Mouse (Mus musculus): ENCODE results near the gene Fxyd2.
A peak's percentile ranks its signal among the peaks of the same experiment; 100 is the strongest.

Fxyd2 gene

GRCm38 (mm10) chr9:45395218-45395617, 4.3 kb upstream of the Fxyd2 start:
- no peak for DNase-seq

DNA sequence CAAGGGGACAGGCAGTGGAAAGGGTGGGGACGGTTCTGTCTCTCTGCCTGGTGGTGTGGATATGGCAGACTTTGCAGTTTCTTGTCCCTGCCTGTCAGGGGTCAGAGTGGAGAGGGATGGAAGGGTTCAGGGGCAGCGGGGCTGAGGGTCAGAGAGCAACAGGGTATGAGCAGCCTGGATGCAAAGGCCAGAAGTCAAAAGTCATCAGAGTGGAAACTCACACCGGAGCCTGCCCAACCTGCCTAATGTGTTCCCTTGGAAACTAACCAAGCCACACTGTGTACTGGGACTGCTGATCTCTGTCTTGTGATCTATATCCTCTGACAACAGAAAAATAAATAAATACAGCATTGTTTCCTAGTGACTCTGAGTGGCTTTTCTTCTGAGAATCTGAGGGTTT, 3.7 kb upstream of the Fxyd2 start:
- DNase-seq: no peak

GRCm38 (mm10) chr9:45398336-45398735, 1.1 kb upstream of the Fxyd2 start:
- peak; percentile 76 to 79 for DNase-seq

- no peak for DNase-seq
Measured at GRCm38 (mm10) chr9:45401851-45402250, 2.4 kb downstream of the Fxyd2 start.

DNA sequence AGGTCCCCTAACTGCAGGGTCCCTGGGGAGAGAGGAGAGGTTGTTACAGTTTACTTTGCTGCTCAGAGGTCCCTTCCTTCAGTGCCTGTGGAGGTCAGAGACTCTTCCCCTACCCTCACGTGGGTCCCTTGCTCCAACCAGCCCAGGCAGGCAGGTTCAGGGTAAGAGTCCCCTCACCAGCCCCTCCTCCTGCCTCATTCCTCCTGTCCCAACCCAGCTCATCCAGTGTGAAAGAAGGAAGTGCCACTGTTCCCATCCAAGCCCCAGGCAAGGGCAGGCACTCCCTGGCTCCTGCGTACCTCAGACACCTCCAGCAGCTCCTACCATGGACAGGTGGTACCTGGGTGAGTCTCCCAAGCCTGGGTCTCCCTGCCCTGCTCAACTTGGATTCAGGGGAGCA, 3.5 kb downstream of the Fxyd2 start:
- DNase-seq: no peak

DNA sequence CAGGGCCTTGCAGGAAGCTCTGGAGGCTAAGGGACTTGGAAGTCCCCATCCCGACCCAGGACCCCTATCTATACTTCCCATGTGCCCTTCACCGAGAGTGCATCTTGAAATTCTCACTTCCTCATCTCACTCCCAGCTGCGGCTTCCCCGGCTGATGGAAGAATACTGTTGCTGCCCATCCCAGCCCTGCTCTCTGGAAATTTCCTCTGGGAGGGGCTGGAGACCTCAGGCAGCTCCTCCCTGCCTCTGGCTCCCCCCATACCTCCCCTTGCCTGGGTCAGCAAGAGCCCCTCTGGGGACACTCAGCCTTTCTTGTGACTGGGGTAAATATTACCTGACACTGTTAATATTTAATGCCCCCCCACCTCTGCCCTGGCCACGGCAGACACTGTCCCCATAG, 6.2 kb downstream of the Fxyd2 start:
- no peak for DNase-seq

- no peak for DNase-seq
Measured at GRCm38 (mm10) chr9:45406808-45407207, 7.3 kb downstream of the Fxyd2 start.

GRCm38 (mm10) chr9:45407706-45408675, 8.5 kb downstream of the Fxyd2 start:
- peak; percentile 84 to 88 for DNase-seq

DNA sequence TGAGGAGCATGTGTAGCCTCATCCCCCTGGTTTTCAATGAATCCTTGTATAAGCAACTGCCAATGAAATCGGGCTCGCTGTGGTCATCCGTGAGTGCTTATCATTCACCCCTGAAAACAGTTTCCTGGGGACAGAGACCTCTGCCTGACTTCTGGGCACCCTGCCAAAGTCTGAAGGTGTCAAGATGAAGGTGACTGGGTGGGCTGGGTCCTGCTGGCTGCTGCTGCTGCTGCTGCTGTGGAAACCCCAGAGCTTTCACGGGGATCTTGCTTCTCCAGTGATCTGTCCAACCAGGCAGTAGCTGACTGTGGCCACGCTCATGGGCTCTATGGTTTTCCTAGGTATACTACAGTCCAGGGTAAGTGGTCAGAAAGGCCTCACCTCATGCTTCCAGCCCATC, 10.7 kb downstream of the Fxyd2 start:
- DNase-seq: no peak

GRCm38 (mm10) chr9:45410614-45411013, 11.1 kb downstream of the Fxyd2 start:
- no peak for DNase-seq

- no peak for DNase-seq
Measured at GRCm38 (mm10) chr9:45411111-45411510, 11.6 kb downstream of the Fxyd2 start.

- peak; percentile 48 to 70 for DNase-seq
Measured at GRCm38 (mm10) chr9:45411803-45412202, 12.3 kb downstream of the Fxyd2 start.

DNA sequence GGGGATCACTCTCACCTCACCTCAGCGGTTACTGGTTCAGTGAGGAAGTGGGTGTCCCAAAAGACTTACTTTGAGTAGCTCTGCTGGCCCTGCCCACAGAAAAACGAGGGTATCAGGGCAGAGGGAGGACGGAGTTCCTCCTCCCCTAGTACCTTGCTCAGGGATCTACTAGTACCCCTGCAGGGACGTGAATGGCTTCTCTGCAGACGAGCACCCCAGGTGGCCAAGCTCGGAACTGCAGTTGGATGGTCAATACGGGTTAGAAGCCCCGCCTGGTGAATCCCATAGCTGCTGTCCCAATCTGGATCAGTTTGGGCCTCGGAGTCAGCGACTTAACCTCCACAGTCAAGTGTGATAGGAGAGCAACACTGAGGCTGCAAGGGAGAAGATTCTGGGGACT, 12.8 kb downstream of the Fxyd2 start:
- peak; percentile 92 to 94 for DNase-seq

DNA sequence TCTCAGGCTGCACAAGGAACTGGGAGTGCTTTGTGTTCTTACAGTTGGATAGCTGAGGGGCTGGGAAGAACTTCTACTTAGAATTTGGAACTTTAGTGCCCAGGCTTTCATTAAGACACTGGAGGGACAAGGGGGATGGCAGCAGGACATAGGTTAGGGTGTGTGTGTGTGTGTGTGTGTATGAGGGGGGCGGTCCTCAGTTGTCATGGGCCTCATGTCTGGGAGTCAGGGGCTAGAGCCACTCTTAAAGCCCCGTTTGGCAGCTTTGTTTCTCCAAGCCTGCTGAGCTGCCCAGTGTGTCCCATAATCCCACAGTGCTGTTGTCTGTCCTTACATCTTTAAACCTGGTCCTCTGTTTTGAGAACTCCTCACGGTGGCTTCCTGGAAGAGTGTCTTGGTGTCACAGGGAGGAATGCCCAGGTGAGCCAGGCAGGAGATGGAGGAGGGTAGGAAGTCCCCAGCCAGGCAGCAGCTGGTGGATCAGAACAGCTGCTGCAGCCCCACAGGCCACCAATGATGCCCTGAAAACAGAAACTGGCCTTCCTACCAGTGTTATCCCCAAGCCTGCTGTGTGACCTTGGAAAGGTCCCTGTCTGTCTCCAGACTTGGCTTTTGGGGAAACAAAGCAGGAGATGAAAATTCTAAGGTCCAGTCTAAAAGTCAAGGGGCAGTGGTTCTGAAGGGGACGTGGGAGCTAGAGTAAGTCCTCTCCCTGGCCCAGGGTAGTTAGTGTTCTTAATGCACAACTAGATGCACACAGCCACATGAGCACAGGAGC, 13.4 kb downstream of the Fxyd2 start:
- DNase-seq: no peak

DNA sequence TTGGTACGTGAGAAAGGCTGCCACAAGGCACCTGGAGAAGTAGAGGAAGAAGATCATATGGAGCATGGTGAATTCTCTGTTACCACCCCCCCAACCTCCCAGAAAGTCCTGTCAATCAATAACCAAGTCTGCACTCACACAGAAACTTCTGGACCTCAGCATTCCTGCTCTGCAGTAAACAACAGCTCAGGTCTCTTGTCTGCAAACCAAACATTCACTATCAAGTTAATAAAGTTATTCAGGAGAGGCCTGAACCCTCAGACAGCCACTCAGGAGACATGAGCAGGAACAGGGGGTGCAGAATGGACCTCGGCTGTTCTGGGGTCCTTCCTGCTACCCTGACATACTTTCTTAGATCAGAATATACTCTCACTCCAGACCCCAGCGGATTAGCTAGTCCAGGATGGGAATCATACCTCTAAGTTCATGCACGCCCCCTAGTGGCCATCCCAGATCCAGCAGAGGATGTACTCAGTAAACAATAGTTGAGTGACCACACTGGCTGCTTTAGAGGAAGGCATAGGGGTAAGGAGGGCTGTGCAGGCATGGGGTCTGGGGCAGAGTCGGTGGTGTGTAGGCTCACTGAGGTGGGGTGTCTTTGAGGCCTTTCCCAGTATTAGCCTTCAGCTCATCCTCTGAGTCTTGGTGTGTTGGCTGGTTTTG, 14.1 kb downstream of the Fxyd2 start:
- peak; percentile 47 to 54 for DNase-seq

- DNase-seq: peak; percentile 81 to 86
Measured at GRCm38 (mm10) chr9:45415912-45416311, 16.4 kb downstream of the Fxyd2 start.

- DNase-seq: peak; percentile 71 to 79
Measured at GRCm38 (mm10) chr9:45417245-45417644, 17.8 kb downstream of the Fxyd2 start.

- no peak for DNase-seq
Measured at GRCm38 (mm10) chr9:45418252-45418651, 18.8 kb downstream of the Fxyd2 start.

DNA sequence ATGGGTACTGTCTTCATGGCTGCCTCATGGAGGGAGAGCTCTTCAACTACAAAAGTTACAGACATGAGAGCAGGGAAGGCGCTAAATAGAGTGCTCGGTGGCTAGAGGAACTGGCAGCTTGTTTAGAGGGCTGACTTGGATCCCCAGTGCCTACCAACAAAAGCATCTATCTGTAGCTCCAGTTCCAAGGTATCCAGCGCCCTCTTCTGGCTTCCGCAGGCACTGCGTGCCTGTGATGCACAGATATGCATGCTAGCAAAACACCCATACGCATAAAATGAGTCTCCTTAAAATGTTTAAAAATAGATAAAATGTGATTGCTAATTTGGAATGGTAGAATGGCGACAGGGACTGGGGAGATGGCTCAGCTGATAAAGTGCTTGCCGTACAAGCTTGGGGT, 21.7 kb downstream of the Fxyd2 start:
- DNase-seq: peak; percentile 49 to 50

GRCm38 (mm10) chr9:45422761-45423298, 23.4 kb downstream of the Fxyd2 start:
- DNase-seq: peak in 1 of 2 experiments; percentile 43

DNA sequence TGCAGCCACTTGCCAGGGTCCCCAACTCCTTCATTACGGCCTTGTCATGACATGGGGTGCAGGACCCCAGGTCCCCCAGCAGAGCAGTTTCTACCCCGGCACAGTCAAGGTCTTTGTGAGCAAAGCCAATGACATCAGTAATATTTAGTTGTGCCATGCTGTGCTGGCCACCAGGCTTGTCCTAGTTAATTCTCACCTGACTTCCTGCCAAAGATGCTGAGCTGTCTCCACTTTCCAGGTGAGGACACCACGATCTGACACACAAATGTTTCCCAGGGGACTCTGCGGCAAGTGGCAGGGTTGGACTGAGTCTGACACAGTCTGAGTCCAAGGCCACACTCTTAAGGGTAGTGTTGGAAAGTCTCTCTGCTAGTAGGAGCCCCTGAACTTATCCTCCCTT, 27.0 kb downstream of the Fxyd2 start, which contains the start of gene Dscaml1:
TSS of gene Dscaml1 (plus strand) at position 173 of the 400 bp plus-strand sequence.
- DNase-seq: peak; percentile 57 to 74

- DNase-seq: no peak
Measured at GRCm38 (mm10) chr9:45429392-45429791, 29.9 kb downstream of the Fxyd2 start.

Measured in cerebellum, postnatal 36 days (tissue).